Mouse (Mus musculus): Measurements from ENCODE around the gene Parn.
A peak's percentile ranks its signal among the peaks of the same experiment; 100 is the strongest.

The Parn gene

DNA sequence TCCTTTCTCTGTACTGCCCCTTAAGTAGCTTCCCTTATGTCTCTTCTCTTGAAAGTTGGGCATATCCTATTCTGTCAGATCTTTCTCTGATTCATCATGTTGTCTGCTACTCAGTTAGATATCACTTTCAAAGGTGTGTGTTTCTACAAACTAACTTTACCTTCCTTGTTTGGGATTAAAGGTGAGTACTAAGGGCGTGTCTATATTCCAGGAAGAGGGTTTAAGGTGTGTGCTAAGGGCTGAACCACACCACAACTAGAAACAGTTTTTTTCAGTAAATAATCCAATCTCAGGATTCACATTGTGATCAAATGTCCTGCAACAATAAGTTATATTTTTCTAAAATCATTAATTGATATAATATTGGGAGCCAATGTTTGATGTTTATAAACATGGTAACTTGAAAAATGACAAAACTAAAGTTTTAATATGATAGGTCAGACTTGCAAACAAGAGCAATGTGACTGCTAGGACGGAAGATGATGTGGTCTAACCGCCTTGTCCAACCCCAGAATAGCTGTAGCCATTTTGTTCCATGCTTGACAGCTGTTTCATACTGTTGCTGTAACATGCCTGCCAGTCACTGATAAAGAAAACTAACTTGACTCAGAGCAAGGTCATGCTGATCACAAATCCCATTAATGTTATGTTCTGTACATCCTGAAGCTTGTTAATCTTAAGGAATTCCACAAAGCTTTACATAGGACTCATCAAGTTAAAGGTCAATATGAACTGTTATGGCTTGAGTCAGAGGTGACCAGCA, 46.0 kb downstream of the Parn start:
- no peak for DNase-seq (ENCODE audit: low spot score)

GRCm38 (mm10) chr16:13620194-13620593, 47.8 kb downstream of the Parn start:
- no peak for DNase-seq (ENCODE audit: low spot score)

DNA sequence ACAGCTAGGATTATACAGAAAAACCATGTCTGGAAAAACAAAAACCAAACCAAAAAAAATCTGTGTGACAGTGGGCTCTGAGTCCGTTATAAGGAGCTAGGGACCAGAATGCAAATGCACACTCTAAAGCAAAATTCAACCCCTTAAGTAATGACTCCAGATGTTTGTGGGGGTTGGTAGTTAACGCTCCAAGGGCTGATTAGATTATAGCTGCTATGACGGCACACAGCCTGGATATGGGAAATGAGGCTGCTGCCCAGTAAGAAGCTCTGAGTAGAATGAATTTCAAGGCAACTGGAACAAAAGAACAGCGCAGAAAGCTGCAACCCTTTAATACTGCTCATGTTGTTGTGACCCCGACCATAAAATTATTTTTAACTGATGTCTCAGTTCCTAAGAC, 52.7 kb downstream of the Parn start:
- no peak for DNase-seq (ENCODE audit: low spot score)

- no peak for DNase-seq (ENCODE audit: low spot score)
These were observed 55.4 kb downstream of the Parn start for GRCm38 (mm10) chr16:13612571-13612970.

DNA sequence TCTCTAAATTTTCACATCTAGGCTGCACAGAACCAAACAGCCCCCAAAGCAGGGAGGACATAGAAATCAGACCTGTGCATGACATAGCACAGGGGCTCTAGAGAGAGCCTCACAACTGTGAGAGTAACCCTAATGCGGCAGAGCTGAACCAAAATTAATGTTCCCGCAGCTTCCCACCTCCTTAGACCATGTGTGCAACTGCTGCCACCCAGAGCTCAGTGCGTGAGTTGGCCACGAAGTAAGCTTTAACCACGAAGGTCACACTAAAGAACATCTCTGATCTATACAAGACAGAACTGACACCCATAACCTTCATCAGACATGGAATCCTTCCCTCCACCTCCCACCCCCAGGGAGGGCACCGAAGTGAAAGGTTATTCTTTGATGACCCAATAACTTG, 55.9 kb downstream of the Parn start:
- DNase-seq (ENCODE audit: low spot score): peak; percentile 8

DNA sequence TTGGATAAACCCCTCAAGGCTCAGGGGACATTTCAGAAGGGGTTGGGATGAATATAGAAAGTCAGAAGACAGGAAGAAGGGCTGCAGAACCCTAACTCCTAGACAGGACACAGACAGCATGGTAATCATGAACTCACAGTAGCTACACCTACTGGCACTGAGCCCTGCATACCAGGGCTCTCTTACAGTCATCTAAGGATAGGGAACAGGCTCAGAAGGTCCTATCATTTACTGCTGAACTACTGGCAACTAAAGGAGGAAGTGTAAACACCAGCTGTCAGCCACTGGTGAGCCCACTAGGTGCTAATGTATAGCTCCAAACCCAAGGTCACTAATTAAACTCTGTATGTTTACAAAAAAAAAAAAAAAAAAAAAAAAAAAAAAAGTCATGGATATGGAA, 56.6 kb downstream of the Parn start:
- DNase-seq (ENCODE audit: low spot score): no peak

DNA sequence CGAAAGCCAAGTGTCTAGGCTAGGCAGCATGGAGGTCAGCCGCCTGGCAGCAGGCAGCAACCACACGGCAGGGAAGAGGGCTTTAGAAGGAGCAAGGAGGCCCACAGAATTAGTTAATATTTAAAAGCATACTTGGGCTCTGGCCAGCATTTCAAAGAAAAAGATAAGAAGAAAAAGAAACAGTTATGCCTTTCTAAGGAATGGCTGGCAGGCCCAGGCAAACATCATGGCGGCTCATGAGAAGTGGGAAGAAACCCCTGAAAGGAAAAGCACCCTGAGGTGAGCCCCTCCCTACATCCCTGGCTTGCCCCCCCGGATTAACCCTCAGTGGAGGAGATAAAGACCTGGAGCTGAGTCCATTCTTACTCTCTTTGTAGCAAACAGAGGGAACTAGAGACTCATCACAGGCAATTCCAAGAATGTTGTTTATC, 57.0 kb downstream of the Parn start:
- no peak for DNase-seq (ENCODE audit: low spot score)

GRCm38 (mm10) chr16:13608705-13609085, 59.3 kb downstream of the Parn start:
- no peak for DNase-seq (ENCODE audit: low spot score)

GRCm38 (mm10) chr16:13607987-13608704, 59.8 kb downstream of the Parn start:
- DNase-seq (ENCODE audit: low spot score): no peak

GRCm38 (mm10) chr16:13602779-13603178, 65.2 kb downstream of the Parn start:
- DNase-seq (ENCODE audit: low spot score): no peak

DNA sequence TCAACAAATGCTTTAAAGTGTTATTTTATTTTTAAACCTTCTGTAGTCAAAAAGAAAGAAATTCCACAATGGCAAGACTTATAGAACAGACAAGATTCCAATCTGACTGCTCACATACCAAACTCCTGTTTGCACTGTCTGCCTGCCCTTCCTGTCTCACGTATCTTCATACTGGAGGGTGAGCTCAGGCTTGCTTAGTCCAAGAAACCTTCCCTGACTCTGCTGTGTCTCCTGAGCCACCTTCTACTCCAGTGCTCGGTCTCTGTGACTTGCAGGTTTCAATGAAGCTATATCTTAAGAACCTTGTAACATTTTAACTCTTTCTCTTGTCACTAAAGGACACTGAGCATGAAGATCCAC, 78.9 kb downstream of the Parn start:
- no peak for DNase-seq (ENCODE audit: low spot score)

GRCm38 (mm10) chr16:13588182-13589048, 79.6 kb downstream of the Parn start:
- DNase-seq (ENCODE audit: low spot score): no peak

GRCm38 (mm10) chr16:13585234-13585633, 82.7 kb downstream of the Parn start:
- DNase-seq (ENCODE audit: low spot score): no peak

DNA sequence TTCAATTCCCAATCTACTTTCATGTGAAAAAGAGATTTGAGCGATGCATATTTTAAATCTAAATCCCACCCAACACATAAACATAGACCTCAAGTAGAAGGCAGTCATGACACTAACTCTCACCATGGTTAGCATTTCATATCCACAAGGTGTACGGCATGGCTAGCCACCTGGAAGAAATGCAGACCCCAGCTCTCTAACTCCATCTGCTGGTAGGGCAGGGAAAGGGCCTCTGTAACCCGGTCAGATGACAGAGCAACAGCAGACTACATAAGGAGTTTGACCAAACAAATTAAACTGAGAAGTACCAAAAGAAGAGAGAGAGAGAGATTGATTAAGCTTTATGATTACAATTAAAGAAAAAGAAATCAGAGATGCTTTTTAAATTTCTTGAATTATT, 87.2 kb downstream of the Parn start:
- no peak for DNase-seq (ENCODE audit: low spot score)

- DNase-seq (ENCODE audit: low spot score): no peak
These were observed 88.0 kb downstream of the Parn start for GRCm38 (mm10) chr16:13580016-13580415.

DNA sequence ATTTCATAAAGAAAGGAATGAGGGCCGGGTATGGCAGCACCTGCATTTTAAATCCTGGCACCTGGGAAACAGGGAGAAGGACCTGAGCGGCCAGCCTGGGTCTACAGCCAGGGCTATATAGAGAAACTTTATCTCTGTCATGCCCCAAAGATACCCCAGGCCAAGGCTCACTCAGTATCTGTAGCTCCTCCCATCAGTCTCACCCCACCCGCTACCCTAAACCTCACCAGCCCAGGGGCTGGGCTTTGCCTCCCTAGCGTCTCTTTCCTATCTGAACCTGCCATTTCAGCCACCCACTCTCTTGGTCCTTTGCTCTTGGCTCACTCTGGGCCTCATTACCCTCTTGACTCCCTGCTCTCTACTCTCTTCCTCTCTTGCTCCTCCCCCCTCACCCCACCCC, 92.7 kb downstream of the Parn start:
- no peak for DNase-seq (ENCODE audit: low spot score)

DNA sequence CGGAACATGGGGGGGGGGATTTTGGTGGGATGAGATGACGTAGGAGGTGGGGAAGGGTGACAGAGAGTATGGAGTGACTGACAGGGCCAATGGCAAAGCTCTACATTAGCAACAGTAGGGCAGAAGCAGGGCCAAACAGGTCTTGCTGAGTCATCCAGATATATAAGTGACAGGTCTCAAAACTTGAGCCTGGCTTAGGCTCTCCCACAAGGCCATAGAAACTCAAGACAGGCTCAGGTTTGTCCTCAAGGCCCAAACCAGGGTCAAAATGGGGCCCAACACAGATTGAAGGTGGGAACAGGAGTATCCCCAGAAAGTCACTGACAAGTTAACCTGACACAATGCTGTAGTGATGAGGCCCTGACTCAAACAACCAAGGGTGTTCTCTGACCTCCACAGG, 99.7 kb downstream of the Parn start:
- no peak for DNase-seq (ENCODE audit: low spot score)

GRCm38 (mm10) chr16:13567614-13568013, 100.4 kb downstream of the Parn start:
- DNase-seq (ENCODE audit: low spot score): no peak

- DNase-seq (ENCODE audit: low spot score): no peak
These were observed 101.6 kb downstream of the Parn start for GRCm38 (mm10) chr16:13566351-13566750.

- no peak for DNase-seq (ENCODE audit: low spot score)
These were observed 102.7 kb downstream of the Parn start for GRCm38 (mm10) chr16:13565291-13565690.

- no peak for DNase-seq (ENCODE audit: low spot score)
These were observed 110.2 kb downstream of the Parn start for GRCm38 (mm10) chr16:13557784-13558183.

GRCm38 (mm10) chr16:13556954-13557470, 111.0 kb downstream of the Parn start:
- DNase-seq (ENCODE audit: low spot score): no peak

GRCm38 (mm10) chr16:13556446-13556845, 111.5 kb downstream of the Parn start:
- no peak for DNase-seq (ENCODE audit: low spot score)
